Mouse (Mus musculus) C2C12 (cell line): Measurements from ENCODE around the gene Bcl2l10.

Experiments used
- CEBPB ChIP-seq: IDR thresholded peaks from one replicate; pipeline ENCODE4 v1.6.1; 2011; ENCODE audit warnings: low read depth, mild to moderate bottlenecking, control low read depth, moderate library complexity
- CTCF ChIP-seq: IDR thresholded peaks from one replicate; pipeline ENCODE4 v1.5.1; 2011; ENCODE audit not compliant: control insufficient read depth, insufficient read depth, insufficient read length
- FOSL1 ChIP-seq: IDR thresholded peaks from one replicate; pipeline ENCODE4 v1.8.0; 2011; ENCODE audit warnings: mild to moderate bottlenecking, low read length; ENCODE audit not compliant: poor library complexity, insufficient read depth, severe bottlenecking
- MAX ChIP-seq: IDR thresholded peaks from one replicate; pipeline ENCODE4 v1.6.1; 2011; ENCODE audit warnings: mild to moderate bottlenecking, control low read depth
- MYOD1 ChIP-seq: IDR thresholded peaks from one replicate; pipeline ENCODE4 v1.6.1; 2011; ENCODE audit warnings: low read depth; ENCODE audit not compliant: control insufficient read depth, insufficient read length
- MYOG ChIP-seq: IDR thresholded peaks from one replicate; pipeline ENCODE4 v1.6.1; 2011; ENCODE audit not compliant: control insufficient read depth, insufficient read length; ENCODE audit errors: extremely low read depth
- USF1 ChIP-seq: IDR thresholded peaks from one replicate; pipeline ENCODE4 v1.6.1; 2011; ENCODE audit warnings: low read depth, mild to moderate bottlenecking, control low read depth, moderate library complexity

- no peak for TF ChIP-seq MAX
- no peak for TF ChIP-seq CTCF
- TF ChIP-seq USF1, result no peak
- no peak for TF ChIP-seq MYOG
- TF ChIP-seq MYOD1, result no peak
- no peak for TF ChIP-seq CEBPB
- TF ChIP-seq FOSL1, result no peak
Measured at GRCm38 (mm10) chr9:75384337-75384962, 36.9 kb downstream of the Bcl2l10 start.
